Mouse (Mus musculus) kidney, adult 9 months (tissue): Measurements from ENCODE around the gene Pkp2.
A peak's percentile ranks its signal among the peaks of the same experiment; 100 is the strongest.

Experiments used
- DNase-seq: peaks from one replicate; pipeline ENCODE4 v3.0.0; 2022

The Pkp2 gene

GRCm38 (mm10) chr16:16261481-16261880, 48.4 kb downstream of the Pkp2 start:
- no peak for DNase-seq

- no peak for DNase-seq
These were observed 49.3 kb downstream of the Pkp2 start for GRCm38 (mm10) chr16:16262436-16262835.

GRCm38 (mm10) chr16:16272978-16273377, 59.9 kb downstream of the Pkp2 start:
- DNase-seq: no peak

- DNase-seq: no peak
These were observed 60.6 kb downstream of the Pkp2 start for GRCm38 (mm10) chr16:16273752-16274151.

GRCm38 (mm10) chr16:16302369-16303137, 89.4 kb downstream of the Pkp2 start, which contains the start of gene Yars2:
Gene Yars2 (plus strand): TSS chr16:16302965.
- DNase-seq: peak; percentile 94

- peak; percentile 40 for DNase-seq
These were observed 90.2 kb downstream of the Pkp2 start for GRCm38 (mm10) chr16:16303138-16303827.

GRCm38 (mm10) chr16:16303888-16304287, 90.8 kb downstream of the Pkp2 start:
- DNase-seq: no peak

- no peak for DNase-seq
These were observed 98.2 kb downstream of the Pkp2 start for GRCm38 (mm10) chr16:16311319-16311718.
